Comparison of ENCODE assay signal across 10 mouse cellular contexts in genomic region chr6:52962600-52963429, GRCm38 (mm10).
A peak's percentile ranks its signal among the peaks of the same experiment; 100 is the strongest.
DNase-seq lines count a peak whose midpoint lies in the region; ATAC-seq and TF ChIP-seq lines count a peak whose summit lies in the region.
"Had no signal": no experiment of that assay in that cellular context is flagged by ENCODE, and none has a peak within 500 bp of the region (broad histone marks: within the 10 kb centered on the region; RNA-seq: fewer than 3 reads in every experiment).

No protein-coding gene starts in this region.

- DNase-seq in heart, adult 9 months (ENCODE audit: low spot score in 2 of 2), result no peak
- DNase-seq in 416B (ENCODE audit: low read depth) (peak; percentile 45), CH12.LX (ENCODE audit: extremely low read depth) (peak; percentile 52)
- DNase-seq in limb, embryonic 11.5 days (ENCODE audit: low spot score), result peak; percentile 28
- no peak for DNase-seq in forebrain, embryonic 11.5 days (ENCODE audit: low spot score)
- DNase-seq in frontal cortex, adult 2 months (ENCODE audit: extremely low spot score in 1 of 2, low spot score in 1 of 2), result no peak
- DNase-seq: adrenal gland, postnatal 25 days; kidney, postnatal 10 days had no signal

- in situ Hi-C loops in CH12.LX (cut with MboI; ENCODE audit: low pct_ligation_motif_present, low pct_unique_long_range_greater_than_20kb, low sequenced_read_pairs), result no loop called here

- TF ChIP-seq RAD21 in CH12.LX (IDR thresholded peaks at IDR 0.05; ENCODE audit: low read depth, low read length), result no peak

- H3K36me3 ChIP-seq in heart, embryonic 14.5 days (ENCODE audit: control insufficient read depth, insufficient read depth, low read length), result no peaks in the 10 kb centered on the region
- H3K36me3 ChIP-seq in CH12.LX (replicated peaks in 1 of 2; ENCODE audit: control insufficient read depth in 1 of 2, insufficient read depth in 1 of 2, low read length in 1 of 2), result no peaks in the 10 kb centered on the region
- no peaks in the 10 kb centered on the region for H3K36me3 ChIP-seq in limb, embryonic 11.5 days (ENCODE audit: control insufficient read depth, insufficient read depth, low read length)
- H3K36me3 ChIP-seq in forebrain, embryonic 11.5 days (ENCODE audit: control insufficient read depth, insufficient read depth, low read length), result no peaks in the 10 kb centered on the region
- H3K36me3 ChIP-seq: hindbrain, embryonic 13.5 days had no signal

- no peak for TF ChIP-seq CTCF in CH12.LX (conservative IDR thresholded peaks at IDR 0.05 in 1 of 2, IDR thresholded peaks at IDR 0.05 in 1 of 2; ENCODE audit: low read depth in 2 of 2, low read length in 2 of 2)

- peak overlapping the region; percentile 46 to 53 for H3K27ac ChIP-seq in heart, embryonic 14.5 days (replicated peaks in 1 of 2; ENCODE audit: control insufficient read depth in 1 of 2, insufficient read depth in 1 of 2, low read depth in 2 of 2, low read length in 2 of 2)
- H3K27ac ChIP-seq in CH12.LX (ENCODE audit: insufficient read depth, low read depth), result no peak overlapping the region
- peak overlapping the region; percentile 79 for H3K27ac ChIP-seq in limb, embryonic 11.5 days (replicated peaks; ENCODE audit: low read depth, low read length)
- no peak overlapping the region for H3K27ac ChIP-seq in forebrain, embryonic 11.5 days (ENCODE audit: low read depth, low read length)
- H3K27ac ChIP-seq: hindbrain, embryonic 13.5 days had no signal

- H3K4me1 ChIP-seq in heart, embryonic 14.5 days (ENCODE audit: control insufficient read depth in 2 of 2, insufficient read depth in 2 of 2, low read length in 2 of 2), result peaks cover 35 to 56% of the 10 kb centered on the region in 2 experiments
- H3K4me1 ChIP-seq in CH12.LX (ENCODE audit: control insufficient read depth in 1 of 2, insufficient read depth in 2 of 2), result peaks cover 14 to 20% of the 10 kb centered on the region in 2 experiments
- H3K4me1 ChIP-seq in limb, embryonic 11.5 days (ENCODE audit: control insufficient read depth, insufficient read depth, low read length), result peaks cover 50% of the 10 kb centered on the region
- H3K4me1 ChIP-seq in forebrain, embryonic 11.5 days (replicated peaks; ENCODE audit: control insufficient read depth, insufficient read depth, low read length), result no peaks in the 10 kb centered on the region; the same call in 1 of the 2 replicates

- no peaks in the 10 kb centered on the region for H3K79me2 ChIP-seq in CH12.LX (replicated peaks; ENCODE audit: control insufficient read depth, extremely low read depth, insufficient read depth, poor library complexity, severe bottlenecking)

- H3K4me2 ChIP-seq in heart, embryonic 14.5 days (ENCODE audit: low read length), result no peak overlapping the region
- no peak overlapping the region for H3K4me2 ChIP-seq in CH12.LX (ENCODE audit: insufficient read depth, low read depth, poor library complexity, severe bottlenecking)
- H3K4me2 ChIP-seq in limb, embryonic 11.5 days (ENCODE audit: low read depth, severe bottlenecking), result no peak overlapping the region
- no peak overlapping the region for H3K4me2 ChIP-seq in forebrain, embryonic 11.5 days (ENCODE audit: low read depth, low read length, severe bottlenecking)
- H3K4me2 ChIP-seq: hindbrain, embryonic 13.5 days had no signal

- H3K9me3 ChIP-seq in heart, embryonic 14.5 days (ENCODE audit: control insufficient read depth, low read length), result no peaks in the 10 kb centered on the region
- H3K9me3 ChIP-seq in CH12.LX (replicated peaks; ENCODE audit: low read length), result no peaks in the 10 kb centered on the region
- H3K9me3 ChIP-seq in limb, embryonic 11.5 days (ENCODE audit: control insufficient read depth, low read length), result no peaks in the 10 kb centered on the region
- H3K9me3 ChIP-seq in forebrain, embryonic 11.5 days (ENCODE audit: control insufficient read depth, low read length), result no peaks in the 10 kb centered on the region
- H3K9me3 ChIP-seq: hindbrain, embryonic 13.5 days had no signal

- no peak for TF ChIP-seq POLR2A in CH12.LX (IDR thresholded peaks at IDR 0.05; ENCODE audit: low read depth, low read length)

- H3K9ac ChIP-seq in heart, embryonic 14.5 days (ENCODE audit: low read length), result no peak overlapping the region
- H3K9ac ChIP-seq in CH12.LX (ENCODE audit: insufficient read depth, low read depth), result no peak overlapping the region
- no peak overlapping the region for H3K9ac ChIP-seq in limb, embryonic 11.5 days (ENCODE audit: low read length)
- H3K9ac ChIP-seq in forebrain, embryonic 11.5 days (ENCODE audit: low read length), result no peak overlapping the region
- H3K9ac ChIP-seq: hindbrain, embryonic 13.5 days had no signal

- dilution Hi-C loops in CH12.LX (cut with MboI; ENCODE audit: extremely low pct_ligation_motif_present, extremely low pct_unique_long_range_greater_than_20kb, low sequenced_read_pairs), result no loop called here

- H3K27me3 ChIP-seq in heart, embryonic 14.5 days (ENCODE audit: control insufficient read depth, insufficient read depth, low read length), result no peaks in the 10 kb centered on the region
- H3K27me3 ChIP-seq in CH12.LX (replicated peaks), result no peaks in the 10 kb centered on the region
- no peaks in the 10 kb centered on the region for H3K27me3 ChIP-seq in limb, embryonic 11.5 days (ENCODE audit: control insufficient read depth, insufficient read depth, low read length)
- no peaks in the 10 kb centered on the region for H3K27me3 ChIP-seq in forebrain, embryonic 11.5 days (ENCODE audit: control insufficient read depth, insufficient read depth, low read length)
- H3K27me3 ChIP-seq: hindbrain, embryonic 13.5 days had no signal

- ATAC-seq in heart, embryonic 14.5 days (ENCODE audit: insufficient number of reproducible peaks, insufficient read depth, low FRiP score, low read depth), result no peak
- no peak for ATAC-seq in limb, embryonic 11.5 days (ENCODE audit: insufficient number of reproducible peaks, low FRiP score, low TSS enrichment, low read depth)
- ATAC-seq in forebrain, embryonic 11.5 days (replicated peaks; ENCODE audit: low FRiP score), result no peak

- 61% methylated on average over 4 of the region's 4 CpGs for WGBS in heart, embryonic 14.5 days
- WGBS in limb, embryonic 11.5 days, result 46% methylated on average over 4 of the region's 4 CpGs
- WGBS in forebrain, embryonic 11.5 days, result 72% methylated on average over 4 of the region's 4 CpGs

- H3K4me3 ChIP-seq in heart, embryonic 14.5 days (ENCODE audit: control insufficient read depth in 1 of 2, insufficient read depth in 1 of 2, low read depth in 1 of 2, low read length in 2 of 2), result no peak overlapping the region
- H3K4me3 ChIP-seq in CH12.LX (replicated peaks in 1 of 3; ENCODE audit: low read depth in 2 of 3, low read length in 2 of 3, poor library complexity in 1 of 3), result no peak overlapping the region
- H3K4me3 ChIP-seq in limb, embryonic 11.5 days (ENCODE audit: low read depth, low read length), result no peak overlapping the region
- no peak overlapping the region for H3K4me3 ChIP-seq in forebrain, embryonic 11.5 days (ENCODE audit: low read depth, low read length)
- H3K4me3 ChIP-seq: hindbrain, embryonic 13.5 days had no signal

- no peak for TF ChIP-seq EP300 in CH12.LX (IDR thresholded peaks at IDR 0.05; ENCODE audit: low read length)

TF ChIP-seq in CH12.LX, 34 proteins besides CTCF, POLR2A, EP300 and RAD21:
- no peak for TF ChIP-seq USF2 (conservative IDR thresholded peaks at IDR 0.05; ENCODE audit: low read depth, low read length)
- TF ChIP-seq ELF1 (IDR thresholded peaks at IDR 0.05; ENCODE audit: low read depth, low read length), result no peak
- peak; percentile 62; the same call in 1 of the 2 replicates for TF ChIP-seq MAX (IDR thresholded peaks at IDR 0.05; ENCODE audit: low read length)
- 0 out of 2 replicates have a peak, but pooled peaks have one; percentile 13 for TF ChIP-seq BHLHE40 (IDR thresholded peaks at IDR 0.05; ENCODE audit: low read depth, low read length)
- TF ChIP-seq UBTF (IDR thresholded peaks at IDR 0.05; ENCODE audit: low read depth, low read length), result no peak

Comparison
In these comparisons a context has a peak if more than half of its experiments do, and no peak if none do; other contexts are left out.
1. H3K27ac ChIP-seq: peak in heart, embryonic 14.5 days (2 of 2) and limb, embryonic 11.5 days (single experiment); none in CH12.LX (single experiment) and forebrain, embryonic 11.5 days (single experiment).
2. DNase-seq: peak in 416B (single experiment), CH12.LX (single experiment) and limb, embryonic 11.5 days (single experiment); none in heart, adult 9 months (0 of 2), forebrain, embryonic 11.5 days (single experiment) and frontal cortex, adult 2 months (0 of 2).